Mouse (Mus musculus) layer of hippocampus, adult 8-10 months (tissue): ENCODE measurements around the gene Aacs. TPM values are rescaled to one million over a fixed set of nuclear protein-coding genes. Genes with fewer than 3 reads are reported as not detected.
A peak's percentile ranks its signal among the peaks of the same experiment; 100 is the strongest.

Experiments used
- DNase-seq, 2 experiments: peaks; one replicate each; pipeline ENCODE4 v3.0.0; 2022; ENCODE audit warnings: low spot score in 2 of 2
- total RNA-seq, 4 experiments: library from RNA; stranded (reverse); gene quantifications; 2 replicates each; pipeline ENCODE4 v1.2.4; 2022

The Aacs gene
- total RNA-seq, 4 experiments from 2014 or later = 49.4 to 59.0 (median 51.7) TPM

- DNase-seq = no peak
Measured at GRCm38 (mm10) chr5:125492379-125493092, 16.9 kb downstream of the Aacs start.

- no peak for DNase-seq
Measured at GRCm38 (mm10) chr5:125493093-125493423, 17.4 kb downstream of the Aacs start.

DNA sequence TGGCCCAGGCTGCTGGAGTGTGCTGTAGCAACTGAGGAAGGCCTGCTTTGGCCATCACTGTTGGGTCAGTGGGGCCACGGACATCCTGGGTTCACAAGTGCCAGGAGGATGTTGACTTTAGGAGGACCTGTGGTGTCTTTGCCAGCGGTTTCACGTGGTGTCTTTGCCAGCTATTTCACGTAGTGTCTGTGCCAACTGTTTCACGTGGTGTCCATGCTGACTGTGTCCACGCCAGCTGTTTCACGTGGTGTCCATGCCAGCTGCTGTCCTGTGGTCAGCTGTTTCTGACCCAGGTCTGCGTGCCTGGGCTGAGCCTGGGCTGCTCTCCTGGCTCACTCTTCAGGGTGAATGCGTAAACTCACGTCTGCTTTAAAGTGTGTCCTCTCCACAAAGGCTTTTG, 20.0 kb downstream of the Aacs start:
- DNase-seq = no peak

DNA sequence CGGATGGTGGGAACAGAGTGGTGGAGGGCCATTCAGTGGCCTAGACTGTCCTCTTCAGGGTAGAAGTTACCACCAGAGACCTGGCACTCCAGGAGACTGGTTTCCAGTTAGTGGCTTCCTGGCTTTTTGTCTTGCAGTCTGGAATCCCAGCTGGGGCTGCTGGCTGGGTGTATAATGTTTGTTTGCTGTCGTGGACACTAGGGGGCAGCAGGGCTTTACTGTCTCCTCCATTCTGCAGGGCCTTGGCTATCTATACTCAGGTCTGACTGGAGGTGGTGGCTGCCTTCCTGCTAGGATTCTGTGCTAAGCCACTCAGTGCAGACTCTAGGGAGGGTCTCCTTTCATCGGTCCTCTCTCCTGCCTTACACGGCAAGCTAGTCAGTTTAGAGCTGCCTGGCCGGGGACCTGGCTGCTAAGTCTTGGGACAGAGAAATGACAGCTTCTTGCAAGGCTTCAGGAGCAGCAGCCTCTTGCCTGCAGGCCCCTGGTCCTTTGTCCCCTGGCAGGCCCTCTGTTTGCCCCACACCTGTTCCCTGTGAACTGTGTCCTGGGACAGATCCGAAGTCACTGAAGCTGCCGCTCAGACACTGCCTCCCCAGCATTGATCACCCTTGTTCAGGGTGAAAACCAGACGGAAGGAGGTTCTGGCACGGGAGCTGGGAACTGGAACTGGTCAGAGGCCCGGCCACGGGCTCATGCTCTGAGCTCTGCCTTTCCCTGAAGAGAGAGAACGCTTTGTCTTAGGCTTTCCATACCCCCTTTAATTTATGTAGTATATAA, 22.4 kb downstream of the Aacs start:
- DNase-seq = peak; percentile 76 to 83

DNA sequence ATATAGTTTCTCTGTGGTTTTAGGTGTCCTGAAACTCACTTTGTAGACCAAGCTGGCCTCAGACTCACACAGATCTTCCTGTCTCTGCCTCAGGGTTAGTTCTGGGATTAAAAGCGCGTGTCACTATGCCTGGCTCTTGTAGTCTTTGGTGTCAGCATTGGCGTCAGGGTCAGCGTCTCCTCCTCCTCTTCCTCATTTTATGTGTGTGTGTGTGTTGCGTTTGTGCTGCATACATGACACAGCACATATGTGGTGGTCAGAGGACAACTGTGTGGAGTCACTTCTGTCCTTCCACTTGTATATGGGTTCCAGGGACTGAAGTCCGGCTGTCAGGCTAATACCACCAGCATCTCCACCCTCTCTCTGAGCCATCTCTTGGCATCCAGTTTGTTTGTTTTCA, 25.9 kb downstream of the Aacs start:
- no peak for DNase-seq

- DNase-seq = no peak
Measured at GRCm38 (mm10) chr5:125502186-125502585, 26.6 kb downstream of the Aacs start.

DNA sequence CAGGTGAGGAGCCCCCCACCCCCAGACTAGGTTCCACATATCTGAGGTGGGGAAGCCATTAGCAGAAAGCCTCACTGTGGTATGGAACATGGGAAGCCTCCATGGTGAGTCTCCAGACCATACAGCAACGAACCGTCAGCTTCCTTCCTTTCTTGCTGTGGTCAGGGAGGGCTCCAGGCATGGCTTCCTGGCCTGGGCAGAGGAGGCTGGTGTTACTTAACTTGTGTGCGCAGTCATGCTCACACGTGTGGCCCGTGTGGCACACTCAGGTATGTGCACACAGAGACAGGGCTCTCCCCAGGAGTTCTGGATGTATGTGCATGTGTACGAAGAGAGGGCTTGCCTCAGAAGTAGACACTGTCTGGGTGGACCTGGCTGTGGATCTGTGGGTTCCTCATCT, 28.0 kb downstream of the Aacs start:
- no peak for DNase-seq

DNA sequence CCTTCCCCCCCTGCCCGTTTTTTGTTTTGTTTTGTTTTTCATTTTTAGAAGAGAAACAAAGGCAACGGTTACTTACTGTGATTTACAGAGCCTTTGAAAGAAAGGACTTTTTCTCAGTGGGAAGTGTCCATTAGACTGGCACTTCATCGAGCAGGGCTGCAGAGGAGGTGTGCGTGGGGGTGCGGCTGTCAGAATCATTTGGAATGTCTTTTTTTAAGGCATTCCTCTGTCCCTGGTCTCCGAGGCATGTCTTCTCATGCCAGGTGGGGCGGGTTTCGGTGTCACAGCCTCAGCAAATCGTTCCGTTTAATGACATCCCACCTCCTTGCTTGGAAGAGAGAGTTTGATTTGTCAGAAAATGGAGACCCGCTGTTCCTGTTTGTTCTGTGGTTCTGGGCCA, 29.1 kb downstream of the Aacs start:
- no peak for DNase-seq

DNA sequence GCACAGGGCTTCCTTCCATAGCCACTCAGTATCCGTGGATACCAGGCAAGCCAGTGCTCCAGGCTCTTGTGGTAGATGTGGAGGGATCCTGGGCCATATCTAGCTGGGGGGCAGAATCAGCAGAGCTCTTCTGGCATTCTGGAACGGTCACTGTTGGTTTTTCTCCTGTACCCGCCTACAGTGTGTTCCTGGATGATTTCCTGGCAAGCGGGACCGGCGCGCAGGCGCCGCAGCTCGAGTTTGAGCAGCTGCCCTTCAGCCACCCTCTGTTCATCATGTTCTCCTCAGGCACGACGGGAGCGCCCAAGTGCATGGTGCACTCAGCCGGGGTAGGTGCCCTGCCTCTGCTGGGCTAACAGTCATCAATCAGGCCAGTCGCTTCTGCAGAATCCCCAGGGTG, 30.4 kb downstream of the Aacs start:
- DNase-seq = peak in 1 of 2 experiments; percentile 72

DNA sequence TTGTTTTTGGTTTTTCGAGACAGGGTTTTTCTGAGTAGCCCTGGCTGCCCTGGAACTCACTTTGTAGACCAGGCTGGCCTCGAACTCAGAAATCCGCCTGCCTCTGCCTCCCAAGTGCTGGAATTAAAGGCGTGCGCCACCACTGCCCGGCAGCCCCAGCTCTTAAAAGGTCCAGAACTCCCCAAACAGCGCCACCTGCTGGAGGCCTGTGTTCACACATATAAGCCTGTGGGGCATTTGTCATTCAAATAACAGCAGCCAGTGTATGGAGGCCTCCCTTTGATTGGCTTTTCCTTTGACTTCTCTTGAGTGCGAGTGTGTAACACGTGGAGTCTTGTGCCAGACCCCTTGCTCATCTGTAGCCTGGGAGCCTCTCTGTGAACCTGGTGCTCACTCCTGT, 32.0 kb downstream of the Aacs start:
- no peak for DNase-seq

GRCm38 (mm10) chr5:125508006-125508405, 32.4 kb downstream of the Aacs start:
- no peak for DNase-seq

DNA sequence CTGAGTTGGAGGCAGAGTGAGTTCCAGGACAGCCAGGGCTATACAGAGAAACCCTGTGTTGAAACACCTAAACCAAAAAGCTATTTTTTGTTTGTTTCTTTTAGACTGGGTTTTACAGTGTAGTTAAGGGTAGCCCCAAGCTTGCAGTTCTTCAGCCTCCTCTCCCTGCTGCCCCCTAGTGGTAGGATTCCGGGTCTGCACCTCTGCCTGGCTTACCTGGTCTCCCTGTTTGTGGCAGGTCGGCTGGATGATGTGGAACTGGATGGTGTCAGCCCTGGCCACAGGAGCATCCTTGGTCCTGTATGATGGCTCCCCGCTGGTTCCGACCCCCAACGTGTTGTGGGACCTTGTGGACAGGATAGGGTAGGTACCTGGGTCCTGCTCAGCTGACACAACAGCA, 33.9 kb downstream of the Aacs start:
- no peak for DNase-seq

DNA sequence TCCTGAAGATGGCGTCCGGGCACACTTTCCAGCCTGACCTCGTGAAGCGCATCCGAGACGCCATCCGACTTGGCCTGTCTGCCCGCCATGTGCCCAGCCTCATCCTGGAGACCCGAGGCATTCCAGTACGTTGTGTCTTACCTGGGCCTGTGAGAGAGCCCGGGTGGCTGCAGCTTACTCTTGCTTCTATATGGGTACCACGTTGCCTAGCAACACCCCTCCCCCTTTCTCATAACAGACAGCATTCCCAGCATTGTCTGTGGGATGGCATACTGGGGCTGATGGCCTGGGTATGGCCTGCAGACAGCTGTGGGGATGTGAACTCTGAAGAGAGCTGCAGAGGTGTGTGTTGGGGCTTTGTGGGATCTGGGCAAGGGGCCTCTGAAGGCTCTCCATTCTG, 39.4 kb downstream of the Aacs start:
- no peak for DNase-seq

- DNase-seq = peak in 1 of 2 experiments; percentile 53
Measured at GRCm38 (mm10) chr5:125518640-125519039, 43.0 kb downstream of the Aacs start.

- DNase-seq = no peak
Measured at GRCm38 (mm10) chr5:125520930-125521590, 45.4 kb downstream of the Aacs start.

DNA sequence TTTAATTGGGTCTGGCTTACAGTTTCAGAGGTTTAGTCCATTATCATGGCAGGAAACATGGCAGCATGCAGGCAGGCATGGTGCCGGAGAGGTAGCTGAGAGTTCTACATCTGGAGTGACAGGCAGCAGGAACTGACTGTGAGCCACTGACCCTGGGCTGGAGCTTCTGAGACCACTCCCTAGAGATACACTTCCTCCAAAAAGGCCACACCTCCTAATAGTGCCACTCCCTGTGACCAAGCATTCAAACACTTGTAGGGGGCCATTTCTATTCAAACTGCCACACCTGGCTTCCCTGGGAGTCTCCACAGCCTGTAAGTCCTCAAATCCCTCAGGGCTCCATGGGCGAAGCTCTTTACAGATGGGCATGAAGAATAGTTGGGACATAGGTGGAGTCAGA, 47.7 kb downstream of the Aacs start:
- DNase-seq = no peak

GRCm38 (mm10) chr5:125525516-125525915, 49.9 kb downstream of the Aacs start:
- DNase-seq = no peak

DNA sequence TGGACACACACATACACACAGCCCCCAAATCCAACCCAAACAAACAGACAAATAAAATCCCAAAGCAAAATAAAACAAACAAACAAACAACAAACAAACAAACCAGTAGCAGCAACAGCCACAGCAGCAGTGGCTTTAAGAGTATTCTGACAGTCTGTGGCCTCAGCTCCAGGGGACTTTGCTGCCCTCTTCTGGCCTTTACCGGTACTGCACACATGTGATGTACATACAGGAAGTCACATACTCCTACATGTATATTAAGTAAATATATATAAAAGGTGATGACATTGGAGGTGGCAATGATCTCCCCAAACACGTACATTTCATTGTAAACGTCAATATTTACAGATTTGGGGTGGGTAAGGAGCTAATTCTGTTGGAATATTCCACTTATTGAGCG, 50.9 kb downstream of the Aacs start:
- no peak for DNase-seq

DNA sequence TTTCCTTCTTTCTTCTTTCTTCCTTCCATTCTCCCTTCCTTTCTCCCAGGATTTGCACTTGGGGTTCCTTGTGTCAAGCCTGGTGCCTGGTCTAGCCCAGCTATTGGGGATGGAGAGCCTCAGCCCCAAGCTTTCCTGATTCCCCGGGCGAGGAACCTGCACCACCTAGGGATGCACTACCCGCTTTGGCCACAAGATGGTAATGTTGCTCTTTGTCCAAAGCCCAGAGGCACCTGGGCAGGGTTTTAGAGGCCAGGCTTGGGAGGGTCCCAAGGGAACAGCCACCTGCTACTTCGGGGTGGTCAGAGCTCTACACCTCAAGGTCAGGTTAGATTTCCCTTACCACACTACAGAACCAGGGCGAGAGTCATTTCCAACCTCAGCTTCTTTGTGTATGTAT, 53.5 kb downstream of the Aacs start:
- DNase-seq = peak in 1 of 2 experiments; percentile 88

DNA sequence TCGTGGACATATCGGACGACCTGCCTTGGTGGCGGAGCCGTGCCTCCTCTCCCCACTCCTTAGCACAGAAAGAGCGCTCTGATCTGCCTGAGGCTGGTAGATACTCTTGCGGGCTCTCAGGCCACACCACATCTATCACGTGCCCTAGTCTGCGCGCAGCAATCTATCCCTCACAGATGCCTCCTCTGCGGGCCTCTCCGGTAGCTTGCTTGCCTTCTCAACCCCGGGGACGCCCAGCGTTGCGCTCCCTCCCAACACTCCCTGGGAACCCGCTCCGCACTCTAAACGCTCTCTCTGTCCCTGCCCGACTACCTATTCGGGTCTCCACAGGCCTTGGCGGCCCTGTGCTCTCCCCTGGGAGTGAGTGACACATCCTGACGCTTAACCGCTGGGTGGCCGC, 56.0 kb downstream of the Aacs start, which contains the start of gene Tmem132b:
TSS of gene Tmem132b (plus strand) at position 141 of the 400 bp plus-strand sequence.
- no peak for DNase-seq

GRCm38 (mm10) chr5:125532191-125532544, 56.6 kb downstream of the Aacs start:
- no peak for DNase-seq

DNA sequence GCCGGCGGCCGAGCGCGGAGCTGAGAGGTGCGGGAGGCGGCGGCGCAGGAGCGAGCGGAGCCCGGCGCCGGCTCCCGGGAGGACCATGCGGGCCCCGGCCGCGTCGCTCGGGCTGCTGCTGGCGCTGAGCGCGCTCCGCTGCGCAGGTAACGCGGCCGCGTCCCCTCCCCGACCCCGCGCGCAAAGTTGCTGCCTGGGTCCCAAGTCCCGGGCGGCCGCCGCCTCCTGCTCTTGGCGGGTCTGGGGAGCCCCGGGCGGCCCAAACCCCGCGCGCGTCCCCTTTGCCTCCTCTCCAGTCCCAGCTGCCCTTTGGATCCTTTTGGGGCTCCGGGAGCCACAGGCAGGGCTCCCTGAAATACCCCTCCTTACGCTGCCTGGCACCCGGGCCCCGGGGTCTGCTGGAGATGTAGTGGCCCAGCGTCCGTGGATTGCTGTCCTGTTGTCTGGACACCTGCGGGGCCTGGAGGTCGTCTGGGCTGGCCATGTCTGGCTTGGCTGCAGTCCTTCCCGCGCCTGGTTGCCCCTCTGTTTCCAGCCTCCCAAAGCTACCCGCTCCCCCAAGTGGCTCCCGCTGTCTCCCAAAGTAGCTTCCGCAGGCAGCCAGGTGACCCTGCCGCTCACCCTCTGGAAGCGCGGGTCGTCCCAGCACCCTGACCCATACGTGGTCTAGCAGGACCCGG, 57.1 kb downstream of the Aacs start:
- no peak for DNase-seq
